Mouse (Mus musculus) limb, embryonic 12.5 days (tissue): ENCODE measurements around the gene Cnga2. TPM values are rescaled to one million over a fixed set of nuclear protein-coding genes. Genes with fewer than 3 reads are reported as not detected.

Experiments
- ATAC-seq: fragments of 200-750 bp; cut with Nextera tagmentation; 2 replicates; pipeline ENCODE4 v1.8.0; 2017; ENCODE audit warnings: low read depth, moderate TSS enrichment; ENCODE audit not compliant: insufficient number of reproducible peaks, insufficient read depth, low FRiP score, low TSS enrichment
- H3K27ac ChIP-seq: fragments of 300-500 bp; sonication (generic); 2 replicates; pipeline ENCODE4 v1.5.1; 2016; ENCODE audit warnings: mild to moderate bottlenecking, moderate library complexity
- H3K27me3 ChIP-seq: fragments of 300-500 bp; sonication (generic); 2 replicates; pipeline ENCODE4 v1.6.1; 2016; ENCODE audit warnings: mild to moderate bottlenecking, moderate library complexity
- H3K36me3 ChIP-seq: fragments of 300-500 bp; sonication (generic); 2 replicates; pipeline ENCODE4 v1.6.1; 2016; ENCODE audit warnings: mild to moderate bottlenecking, moderate library complexity
- H3K4me1 ChIP-seq: fragments of 300-500 bp; sonication (generic); replicated peaks from 2 replicates; pipeline ENCODE4 v1.6.1; 2016
- H3K4me2 ChIP-seq: fragments of 300-500 bp; sonication (generic); 2 replicates; pipeline ENCODE4 v1.6.1; 2016; ENCODE audit warnings: mild to moderate bottlenecking, moderate library complexity
- H3K4me3 ChIP-seq: fragments of 300-500 bp; sonication (generic); replicated peaks from 2 replicates; pipeline ENCODE4 v1.5.1; 2016; ENCODE audit warnings: mild to moderate bottlenecking
- H3K9ac ChIP-seq: fragments of 300-500 bp; sonication (generic); replicated peaks from 2 replicates; pipeline ENCODE4 v1.6.1; 2016; ENCODE audit warnings: mild to moderate bottlenecking, moderate library complexity
- H3K9me3 ChIP-seq: fragments of 300-500 bp; sonication (generic); 2 replicates; pipeline ENCODE4 v1.6.1; 2016; ENCODE audit warnings: mild to moderate bottlenecking, moderate library complexity
- WGBS: fragments of 180-500 bp; shearing (Covaris S2); methylation state at CpG from one replicate; pipeline ENCODE4 v1.1.7; 2016; 5-methylcytosine and 5-hydroxymethylcytosine counted together
- polyA plus RNA-seq: library from polyadenylated mRNA; unstranded; fragments of >200 nt; fragmentation: Nextera tagmentation; extraction: Ambion mirVana; gene quantifications from 2 replicates; pipeline ENCODE4 v1.2.1, GENCODE M21; 2016

Cnga2 gene
- polyA plus RNA-seq, 1 experiment from 2014 or later, result 0.28 TPM

DNA sequence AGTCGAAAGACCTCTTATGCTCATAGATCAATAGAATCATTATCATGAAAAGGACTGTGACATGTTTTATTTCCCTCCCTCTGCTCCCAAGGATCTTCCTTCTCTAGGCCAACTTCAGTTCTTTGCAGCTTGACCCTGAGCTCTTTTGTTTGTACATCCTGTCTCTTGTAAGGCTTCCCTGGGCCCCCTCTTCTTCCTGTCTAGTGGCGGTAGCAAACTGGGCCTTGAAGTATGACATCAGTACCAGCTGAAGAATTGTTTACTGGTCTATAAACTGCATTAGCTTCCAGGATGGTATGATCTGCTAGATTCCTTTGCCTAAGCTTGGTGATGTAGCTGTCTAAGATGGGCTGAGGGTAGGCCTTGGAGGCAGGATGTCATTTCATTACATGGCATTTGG lies 10.3 kb upstream of the Cnga2 start:
- Histone ChIP-seq H3K9me3 (no peaks in the 10 kb centered on the region), H3K27ac (no peak overlapping the region), H3K36me3 (no peaks in the 10 kb centered on the region), H3K4me2 (no peak overlapping the region), H3K27me3 (no peaks in the 10 kb centered on the region; the same call in 1 of the 2 replicates), H3K9ac (no peak overlapping the region), H3K4me3 (no peak overlapping the region), H3K4me1 (no peaks in the 10 kb centered on the region)
- no peak for ATAC-seq
- 83% methylated on average over 2 of the region's 2 CpGs for WGBS

DNA sequence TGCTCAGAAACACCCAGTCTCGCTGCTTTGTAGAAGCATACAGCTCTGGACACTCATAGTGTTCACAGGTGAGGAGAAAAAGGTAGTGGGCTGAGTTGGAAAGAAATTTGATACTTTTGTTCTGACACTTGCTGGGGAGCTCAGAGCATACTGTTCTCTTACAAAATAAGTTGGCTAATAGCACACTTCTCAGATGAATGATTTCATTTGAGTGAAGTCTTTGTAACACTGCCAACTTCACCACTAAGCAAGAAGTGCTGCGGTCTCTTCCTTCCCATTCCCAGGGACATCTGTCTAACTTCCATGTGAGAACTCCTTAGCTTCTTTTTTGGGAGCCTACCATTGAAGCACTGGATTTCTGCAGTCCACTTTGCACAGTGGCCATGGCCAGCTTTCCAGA lies 8.4 kb upstream of the Cnga2 start:
- no peaks in the 10 kb centered on the region for H3K36me3 ChIP-seq
- no peaks in the 10 kb centered on the region for H3K9me3 ChIP-seq
- H3K9ac ChIP-seq, result no peak overlapping the region
- 72% methylated on average over 2 of the region's 2 CpGs for WGBS
- no peak overlapping the region for H3K27ac ChIP-seq
- no peaks in the 10 kb centered on the region; the same call in 1 of the 2 replicates for H3K27me3 ChIP-seq
- no peak overlapping the region for H3K4me2 ChIP-seq
- no peak for ATAC-seq
- H3K4me1 ChIP-seq, result no peaks in the 10 kb centered on the region
- no peak overlapping the region for H3K4me3 ChIP-seq

DNA sequence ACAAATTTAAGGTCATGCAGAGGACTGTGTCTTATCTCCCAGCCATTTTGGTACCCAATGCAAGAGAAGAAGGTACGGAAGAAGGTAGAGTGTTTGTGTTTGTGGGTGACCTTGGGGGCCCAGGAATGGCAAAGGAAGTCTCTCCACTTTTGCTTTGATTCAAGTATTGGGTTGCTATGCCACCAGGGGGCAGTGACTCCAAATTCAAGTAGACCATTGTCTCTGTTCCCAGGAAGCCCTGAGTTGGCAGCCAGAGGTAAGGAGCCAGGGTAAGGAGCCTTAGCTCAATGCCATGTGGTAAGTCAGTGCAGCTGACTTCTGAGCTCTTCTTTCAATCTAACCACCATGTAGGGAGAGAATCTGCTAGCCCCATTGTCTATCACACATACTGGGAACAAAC lies 7.9 kb upstream of the Cnga2 start:
- 77% methylated on average over 1 of the region's 1 CpGs for WGBS

DNA sequence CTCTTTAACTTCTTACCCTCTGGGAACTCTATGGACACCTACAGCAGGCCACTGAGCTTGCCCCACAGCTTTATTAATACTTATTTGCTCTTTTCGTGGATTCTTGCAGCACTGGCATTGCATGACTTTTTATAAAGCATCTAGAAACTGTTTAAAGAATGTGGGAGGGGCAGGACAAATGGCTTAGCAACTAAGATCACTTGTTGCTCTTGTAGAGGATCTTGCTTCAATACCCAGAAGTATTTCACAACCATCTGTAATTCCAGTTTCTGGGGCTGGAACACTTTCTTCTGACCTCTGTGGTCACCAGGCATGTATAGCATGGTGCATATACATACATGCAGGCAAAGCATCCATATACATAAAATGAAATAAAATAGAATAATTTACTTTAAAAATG lies 4.3 kb downstream of the Cnga2 start:
- no peak overlapping the region for H3K27ac ChIP-seq
- H3K9ac ChIP-seq, result no peak overlapping the region
- H3K9me3 ChIP-seq, result no peaks in the 10 kb centered on the region
- WGBS, result 70% methylated on average over 1 of the region's 1 CpGs
- no peaks in the 10 kb centered on the region for H3K4me1 ChIP-seq
- no peak overlapping the region for H3K4me2 ChIP-seq
- no peak overlapping the region for H3K4me3 ChIP-seq
- ATAC-seq, result no peak
- H3K27me3 ChIP-seq, result peaks cover 12% of the 10 kb centered on the region; the same call in 1 of the 2 replicates
- no peaks in the 10 kb centered on the region for H3K36me3 ChIP-seq

More for the DNA sequence above, 7.9 kb upstream of the Cnga2 start:
- H3K36me3 ChIP-seq, result no peaks in the 10 kb centered on the region
- ATAC-seq, result no peak
- no peak overlapping the region for H3K4me2 ChIP-seq
- H3K9ac ChIP-seq, result no peak overlapping the region
- H3K4me1 ChIP-seq, result no peaks in the 10 kb centered on the region
- H3K4me3 ChIP-seq, result no peak overlapping the region
- H3K9me3 ChIP-seq, result no peaks in the 10 kb centered on the region
- H3K27me3 ChIP-seq, result no peaks in the 10 kb centered on the region; the same call in 1 of the 2 replicates
- no peak overlapping the region for H3K27ac ChIP-seq

DNA sequence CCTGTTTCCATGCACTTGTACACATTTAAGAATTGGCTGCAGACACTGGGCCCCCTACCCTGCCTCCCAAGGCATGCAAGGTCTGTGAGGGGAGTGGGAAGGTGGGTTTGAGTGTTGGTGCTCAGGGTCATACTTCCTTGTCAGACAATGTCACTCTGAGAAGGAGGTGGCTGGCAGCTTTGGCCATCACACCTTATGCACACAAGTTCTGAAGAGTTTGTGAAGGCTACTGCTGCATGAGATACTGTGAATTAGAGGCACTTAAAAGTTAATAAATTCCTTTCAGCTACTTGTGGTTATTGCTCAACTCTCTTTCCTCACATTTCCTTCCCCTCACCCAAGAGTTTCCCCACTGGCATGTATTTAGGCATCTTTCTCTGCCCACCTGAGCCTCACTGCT lies 18.3 kb downstream of the Cnga2 start:
- no peak overlapping the region for H3K4me2 ChIP-seq
- no peaks in the 10 kb centered on the region for H3K9me3 ChIP-seq
- H3K27ac ChIP-seq, result no peak overlapping the region
- H3K27me3 ChIP-seq, result peaks cover 4% of the 10 kb centered on the region; the same call in 1 of the 2 replicates
- ATAC-seq, result no peak
- H3K36me3 ChIP-seq, result no peaks in the 10 kb centered on the region
- no peak overlapping the region for H3K4me3 ChIP-seq
- no peaks in the 10 kb centered on the region for H3K4me1 ChIP-seq
- H3K9ac ChIP-seq, result no peak overlapping the region

DNA sequence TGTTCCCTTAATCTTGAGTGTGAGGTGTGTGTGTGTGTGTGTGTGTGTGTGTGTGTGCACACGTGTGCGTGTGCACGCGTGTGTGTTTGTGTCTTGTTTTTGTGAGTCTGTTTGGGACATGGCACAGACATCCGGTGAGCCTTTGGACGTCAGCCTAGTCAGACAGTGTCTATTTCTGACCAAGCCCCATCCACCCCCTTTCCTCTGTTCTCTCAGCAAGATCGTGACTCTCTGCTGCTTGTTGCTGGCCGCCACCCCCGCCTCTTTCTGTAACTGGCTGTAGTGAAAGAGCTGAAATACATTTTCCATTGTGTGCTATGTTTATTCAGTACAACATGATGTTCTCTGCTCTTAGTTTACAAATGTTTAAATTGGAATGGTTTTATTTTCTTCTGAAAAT lies 20.6 kb downstream of the Cnga2 start:
- no peak overlapping the region for H3K9ac ChIP-seq
- no peak overlapping the region for H3K27ac ChIP-seq
- peaks cover 4% of the 10 kb centered on the region; the same call in 1 of the 2 replicates for H3K27me3 ChIP-seq
- H3K4me3 ChIP-seq, result no peak overlapping the region
- no peak for ATAC-seq
- H3K4me1 ChIP-seq, result no peaks in the 10 kb centered on the region
- WGBS, result 67% methylated on average over 9 of the region's 9 CpGs
- no peaks in the 10 kb centered on the region for H3K9me3 ChIP-seq
- H3K36me3 ChIP-seq, result no peaks in the 10 kb centered on the region
- no peak overlapping the region for H3K4me2 ChIP-seq

DNA sequence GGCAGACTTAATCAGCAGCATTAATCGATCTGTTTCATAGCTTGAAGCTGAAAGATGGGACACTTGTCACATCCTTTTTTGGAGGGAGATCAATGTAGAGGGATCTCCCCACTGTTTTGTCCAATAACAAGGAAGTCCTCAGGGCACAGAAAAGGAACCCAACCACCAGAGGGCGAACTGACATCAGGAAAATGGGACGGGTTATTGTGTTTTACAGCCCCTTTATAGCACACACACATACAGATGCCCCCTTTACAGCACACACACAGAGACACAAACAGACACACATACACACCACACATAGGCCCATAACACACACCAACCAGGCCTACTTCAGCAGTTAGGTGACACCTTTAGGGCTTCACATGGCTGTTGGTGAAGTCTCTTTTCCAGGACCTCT lies 21.2 kb downstream of the Cnga2 start:
- Histone ChIP-seq H3K9me3 (no peaks in the 10 kb centered on the region), H3K36me3 (no peaks in the 10 kb centered on the region), H3K27ac (no peak overlapping the region), H3K9ac (no peak overlapping the region), H3K4me1 (no peaks in the 10 kb centered on the region), H3K27me3 (peaks cover 4% of the 10 kb centered on the region; the same call in 1 of the 2 replicates), H3K4me3 (no peak overlapping the region), H3K4me2 (no peak overlapping the region)
- 35% methylated on average over 3 of the region's 3 CpGs for WGBS
- no peak for ATAC-seq

DNA sequence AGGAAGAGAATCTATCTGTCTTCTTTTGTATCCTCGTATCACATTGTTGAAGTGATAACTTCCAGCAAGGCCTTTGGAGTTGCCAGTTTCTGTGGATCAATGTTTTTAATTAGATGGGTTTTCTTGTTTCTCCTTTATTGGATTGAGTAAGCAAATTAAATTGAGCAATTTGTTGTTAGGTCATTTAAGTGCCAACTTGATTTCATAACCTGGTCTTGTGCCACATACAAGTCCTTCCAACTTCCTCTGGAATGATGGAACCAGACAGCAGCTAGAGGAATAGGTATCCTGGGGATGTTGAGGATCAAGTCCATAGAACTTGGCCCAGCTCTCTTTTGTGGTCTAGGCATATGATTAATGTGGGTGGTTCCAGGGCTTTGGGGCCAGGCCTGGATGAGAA lies 30.6 kb downstream of the Cnga2 start:
- no peak overlapping the region for H3K4me3 ChIP-seq
- 93% methylated on average over 1 of the region's 1 CpGs for whole genome bisulfite sequencing
- H3K27ac ChIP-seq, result no peak overlapping the region

DNA sequence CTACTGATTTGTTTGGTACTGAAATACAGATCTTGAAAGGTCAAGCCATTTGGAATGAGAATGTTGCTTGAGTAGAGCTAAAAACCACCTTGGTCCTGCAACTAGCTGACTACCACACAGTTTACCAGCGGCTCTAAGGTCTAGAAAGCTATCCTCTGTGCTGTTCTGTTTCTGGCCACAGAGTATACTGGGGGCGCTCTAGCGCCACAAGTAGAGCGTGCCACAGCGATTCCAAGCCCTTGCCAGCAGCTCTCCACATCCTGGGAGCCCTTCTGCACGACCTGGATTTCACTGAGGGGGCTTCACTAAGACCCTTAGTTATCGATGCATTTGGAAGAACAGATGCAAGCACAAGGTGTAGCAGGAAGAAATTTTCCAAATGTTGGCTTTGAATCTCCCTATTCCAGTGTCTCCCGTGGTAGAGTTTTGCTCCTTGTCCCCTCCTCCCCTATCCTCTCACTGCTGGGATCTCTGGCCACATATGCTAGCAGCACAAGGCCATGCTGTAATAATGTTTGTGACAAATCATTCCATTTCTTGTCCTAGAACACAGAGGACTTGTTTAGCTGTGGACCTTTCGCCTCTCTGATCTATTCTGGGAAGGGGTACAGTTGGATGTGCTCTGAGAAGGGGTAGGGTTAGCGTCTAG lies 31.2 kb downstream of the Cnga2 start:
- no peaks in the 10 kb centered on the region for H3K36me3 ChIP-seq
- no peak for ATAC-seq
- H3K9ac ChIP-seq, result no peak overlapping the region
- no peak overlapping the region for H3K4me2 ChIP-seq
- H3K27ac ChIP-seq, result no peak overlapping the region
- 41% methylated on average over 10 of the region's 10 CpGs for WGBS
- no peak overlapping the region for H3K4me3 ChIP-seq
- no peaks in the 10 kb centered on the region for H3K9me3 ChIP-seq
- H3K4me1 ChIP-seq, result no peaks in the 10 kb centered on the region
- H3K27me3 ChIP-seq, result no peaks in the 10 kb centered on the region

More for the DNA sequence above, 30.6 kb downstream of the Cnga2 start:
- no peak for ATAC-seq
- Histone ChIP-seq H3K4me2 (no peak overlapping the region), H3K27me3 (no peaks in the 10 kb centered on the region), H3K9me3 (no peaks in the 10 kb centered on the region), H3K4me1 (no peaks in the 10 kb centered on the region), H3K9ac (no peak overlapping the region), H3K36me3 (no peaks in the 10 kb centered on the region)

DNA sequence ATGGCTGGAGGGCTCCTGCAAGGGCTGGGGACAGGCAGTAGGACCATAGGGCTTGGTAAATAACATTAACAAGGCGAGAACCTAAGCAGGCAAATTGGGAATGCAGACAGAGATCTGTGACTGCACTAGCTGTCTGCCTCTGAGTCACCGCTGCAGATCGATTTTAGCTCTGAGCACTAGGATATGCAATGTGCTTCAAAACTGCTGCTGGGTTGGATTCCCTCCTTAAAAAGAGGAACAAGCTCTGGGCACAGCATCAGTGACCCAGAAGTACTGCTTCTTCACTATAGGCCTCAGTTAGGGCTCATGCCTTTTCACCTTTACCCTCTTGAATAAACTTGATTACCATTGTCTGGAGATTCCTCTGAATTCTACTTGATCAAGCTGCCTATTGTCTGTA lies 31.9 kb downstream of the Cnga2 start:
- H3K4me2 ChIP-seq, result no peak overlapping the region
- H3K27ac ChIP-seq, result no peak overlapping the region
- H3K4me1 ChIP-seq, result no peaks in the 10 kb centered on the region
- H3K9ac ChIP-seq, result no peak overlapping the region
- no peaks in the 10 kb centered on the region for H3K36me3 ChIP-seq
- no peak for ATAC-seq
- WGBS, result 73% methylated on average over 3 of the region's 3 CpGs
- no peak overlapping the region for H3K4me3 ChIP-seq
- no peaks in the 10 kb centered on the region for H3K9me3 ChIP-seq
- no peaks in the 10 kb centered on the region for H3K27me3 ChIP-seq

DNA sequence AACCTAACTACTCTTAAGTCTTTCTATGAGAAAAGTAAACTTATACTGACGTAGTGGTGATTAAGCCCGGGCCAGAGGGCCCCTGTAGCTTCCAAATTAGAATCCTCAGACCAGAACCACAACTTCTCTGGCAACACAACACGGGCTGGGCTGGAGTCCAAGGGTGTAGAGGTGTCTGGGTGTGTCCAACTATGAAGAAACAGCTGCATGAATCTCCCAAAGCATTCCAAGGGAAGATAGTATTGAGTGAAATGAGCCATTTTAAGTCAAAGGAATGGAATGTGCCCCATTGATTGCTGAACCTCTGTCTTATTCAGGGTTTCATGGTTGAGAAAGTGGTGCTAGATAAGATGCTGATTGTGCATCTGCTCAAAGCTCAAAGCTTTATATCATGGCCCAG lies 52.4 kb downstream of the Cnga2 start:
- Histone ChIP-seq H3K4me2 (no peak overlapping the region), H3K4me3 (no peak overlapping the region), H3K27ac (no peak overlapping the region), H3K27me3 (no peaks in the 10 kb centered on the region), H3K36me3 (no peaks in the 10 kb centered on the region), H3K9me3 (no peaks in the 10 kb centered on the region), H3K9ac (no peak overlapping the region), H3K4me1 (no peaks in the 10 kb centered on the region)
- no peak for ATAC-seq
- WGBS, result 71% methylated on average over 3 of the region's 3 CpGs

DNA sequence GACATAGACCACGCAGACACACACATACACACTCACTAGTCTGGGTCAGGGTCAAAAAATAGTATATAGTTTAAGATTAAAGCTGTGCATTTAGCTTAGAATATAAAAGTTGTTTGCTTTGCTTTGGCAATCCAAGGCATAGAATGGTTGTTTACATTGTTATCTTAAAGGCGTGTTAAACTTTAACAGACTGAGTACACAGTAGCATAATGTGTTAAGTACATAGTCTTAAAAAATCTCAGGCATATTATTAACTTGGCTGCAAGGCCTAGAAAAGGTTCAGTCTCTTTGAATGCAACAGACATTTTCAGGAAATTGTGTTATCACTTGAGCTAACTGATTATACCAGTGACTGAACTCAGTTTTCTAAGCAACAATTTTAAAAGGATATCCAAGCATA lies 56.3 kb downstream of the Cnga2 start:
- ATAC-seq, result no peak
- Histone ChIP-seq H3K4me1 (no peaks in the 10 kb centered on the region), H3K36me3 (no peaks in the 10 kb centered on the region), H3K9me3 (no peaks in the 10 kb centered on the region), H3K9ac (no peak overlapping the region), H3K27ac (no peak overlapping the region), H3K27me3 (no peaks in the 10 kb centered on the region), H3K4me3 (no peak overlapping the region), H3K4me2 (no peak overlapping the region)
- WGBS, result 82% methylated on average over 2 of the region's 2 CpGs
